Mouse (Mus musculus) MEL (cell line): ENCODE data around the gene Atp6v1e1. TPM values are rescaled to one million over a fixed set of nuclear protein-coding genes. Genes with fewer than 3 reads are reported as not detected.

Experiments used
- DNase-seq: peaks from one replicate; pipeline ENCODE4 v3.0.0; 2011; ENCODE audit warnings: low read depth, low spot score
- H3K27ac ChIP-seq: 2 replicates; pipeline ENCODE4 v1.5.1; 2012; ENCODE audit warnings: low read depth, mild to moderate bottlenecking, control low read depth, low read length, moderate library complexity; ENCODE audit not compliant: control insufficient read depth
- H3K27me3 ChIP-seq, 2 experiments: fragments of 150-350 bp in 1 of 2; sonication (generic) in 1 of 2; 2 replicates each; pipeline ENCODE4 v1.6.1; 2012; ENCODE audit warnings: low read length in 2 of 2, mild to moderate bottlenecking in 2 of 2, improper control_type of control experiment in 1 of 2, moderate library complexity in 1 of 2; ENCODE audit not compliant: insufficient read depth in 2 of 2, control insufficient read depth in 1 of 2
- H3K36me3 ChIP-seq, 2 experiments: 2 replicates each; pipeline ENCODE4 v1.6.1; 2012 to 2014; ENCODE audit warnings: low read length in 2 of 2, improper control_type of control experiment in 1 of 2, inconsistent platforms in 1 of 2, mild to moderate bottlenecking in 1 of 2; ENCODE audit not compliant: insufficient read depth in 2 of 2, control insufficient read depth in 1 of 2
- H3K4me1 ChIP-seq, 2 experiments: fragments of 150-350 bp in 1 of 2; sonication (generic) in 1 of 2; 2 replicates each; pipeline ENCODE4 v1.6.1; 2012; ENCODE audit warnings: low read length in 2 of 2, improper control_type of control experiment in 1 of 2, mild to moderate bottlenecking in 1 of 2; ENCODE audit not compliant: insufficient read depth in 2 of 2, control insufficient read depth in 1 of 2
- H3K4me3 ChIP-seq, 2 experiments: fragments of 150-350 bp in 1 of 2; sonication (generic) in 1 of 2; 2 replicates each; pipeline ENCODE4 v1.5.1; 2012; ENCODE audit warnings: low read depth in 2 of 2, low read length in 2 of 2, mild to moderate bottlenecking in 2 of 2, moderate library complexity in 2 of 2, control low read depth in 1 of 2, improper control_type of control experiment in 1 of 2; ENCODE audit not compliant: control insufficient read depth in 1 of 2, insufficient read depth in 1 of 2
- H3K79me2 ChIP-seq: 2 replicates; pipeline ENCODE4 v1.6.1; 2012; ENCODE audit warnings: mild to moderate bottlenecking, low read length, moderate library complexity; ENCODE audit not compliant: control insufficient read depth, poor library complexity, insufficient read depth
- H3K9ac ChIP-seq: 2 replicates; pipeline ENCODE4 v1.6.1; 2012; ENCODE audit warnings: low read depth, mild to moderate bottlenecking, control low read depth, low read length, moderate library complexity; ENCODE audit not compliant: control insufficient read depth, poor library complexity, severe bottlenecking
- H3K9me3 ChIP-seq: fragments of 150-350 bp; sonication (generic); replicated peaks from 2 replicates; pipeline ENCODE4 v1.6.1; 2012; ENCODE audit warnings: mild to moderate bottlenecking, low read length, improper control_type of control experiment, moderate library complexity; ENCODE audit not compliant: insufficient read depth
- BHLHE40 ChIP-seq: IDR thresholded peaks from 2 replicates; pipeline ENCODE4 v1.6.1; 2012; ENCODE audit warnings: low read depth, mild to moderate bottlenecking, inconsistent platforms, low read length, improper control_type of control experiment, borderline replicate concordance
- CHD1 ChIP-seq: IDR thresholded peaks from 2 replicates; pipeline ENCODE4 v1.6.1; 2012; ENCODE audit warnings: low read depth, mild to moderate bottlenecking, inconsistent platforms, low read length, improper control_type of control experiment
- CHD2 ChIP-seq: IDR thresholded peaks from 2 replicates; pipeline ENCODE4 v1.6.1; 2011; ENCODE audit warnings: low read length, improper control_type of control experiment
- E2F4 ChIP-seq: IDR thresholded peaks from 2 replicates; pipeline ENCODE4 v1.6.1; 2011; ENCODE audit warnings: low read depth, low read length, improper control_type of control experiment, borderline replicate concordance
- ELF1 ChIP-seq: IDR thresholded peaks from 2 replicates; pipeline ENCODE4 v1.6.1; 2014; ENCODE audit warnings: low read depth, mild to moderate bottlenecking, inconsistent platforms, low read length, improper control_type of control experiment, moderate library complexity
- EP300 ChIP-seq, 2 experiments: IDR thresholded peaks; 2 replicates each; pipeline ENCODE4 v1.6.1; 2011; ENCODE audit warnings: improper control_type of control experiment in 2 of 2, low read length in 2 of 2, low read depth in 1 of 2, mild to moderate bottlenecking in 1 of 2
- ETS1 ChIP-seq: IDR thresholded peaks from 2 replicates; pipeline ENCODE4 v1.6.1; 2012; ENCODE audit warnings: low read depth, mild to moderate bottlenecking, inconsistent platforms, low read length, improper control_type of control experiment, moderate library complexity
- GABPA ChIP-seq: IDR thresholded peaks from 2 replicates; pipeline ENCODE4 v1.6.1; 2012; ENCODE audit warnings: low read depth, mild to moderate bottlenecking, inconsistent platforms, low read length, improper control_type of control experiment, moderate library complexity
- GATA1 ChIP-seq: IDR thresholded peaks from 2 replicates; pipeline ENCODE4 v1.6.1; 2011; ENCODE audit warnings: low read depth, low read length, improper control_type of control experiment
- HCFC1 ChIP-seq: IDR thresholded peaks from 2 replicates; pipeline ENCODE4 v1.6.1; 2012; ENCODE audit warnings: low read depth, mild to moderate bottlenecking, inconsistent platforms, low read length, improper control_type of control experiment, moderate library complexity
- JUND ChIP-seq: IDR thresholded peaks from 2 replicates; pipeline ENCODE4 v1.6.1; 2011; ENCODE audit warnings: low read depth, mild to moderate bottlenecking, improper control_type of control experiment, low read length
- MAX ChIP-seq: IDR thresholded peaks from 2 replicates; pipeline ENCODE4 v1.6.1; 2011; ENCODE audit warnings: low read length, improper control_type of control experiment
- MAZ ChIP-seq: IDR thresholded peaks from 2 replicates; pipeline ENCODE4 v1.6.1; 2012; ENCODE audit warnings: low read depth, mild to moderate bottlenecking, inconsistent platforms, low read length, improper control_type of control experiment
- MEF2A ChIP-seq: IDR thresholded peaks from 2 replicates; pipeline ENCODE4 v1.6.1; 2014; ENCODE audit warnings: low read depth, mild to moderate bottlenecking, inconsistent platforms, low read length, improper control_type of control experiment; ENCODE audit not compliant: poor library complexity, insufficient replicate concordance, severe bottlenecking; ENCODE audit errors: extremely low read depth
- MXI1 ChIP-seq: IDR thresholded peaks from 2 replicates; pipeline ENCODE4 v1.6.1; 2011; ENCODE audit warnings: mild to moderate bottlenecking, low read depth, low read length, improper control_type of control experiment
- MYB ChIP-seq: IDR thresholded peaks from 2 replicates; pipeline ENCODE4 v1.6.1; 2011; ENCODE audit warnings: mild to moderate bottlenecking, low read depth, low read length, improper control_type of control experiment
- NELFE ChIP-seq: IDR thresholded peaks from 2 replicates; pipeline ENCODE4 v1.6.1; 2011; ENCODE audit warnings: low read depth, low read length, improper control_type of control experiment
- POLR2A ChIP-seq, 2 experiments: IDR thresholded peaks; 2 replicates each; pipeline ENCODE4 v1.6.1; 2011 to 2012; ENCODE audit warnings: low read length in 2 of 2, mild to moderate bottlenecking in 2 of 2, control low read depth in 1 of 2, improper control_type of control experiment in 1 of 2, low read depth in 1 of 2, moderate library complexity in 1 of 2; ENCODE audit not compliant: control insufficient read depth in 1 of 2, insufficient read depth in 1 of 2, poor library complexity in 1 of 2
- POLR2AphosphoS5 ChIP-seq: IDR thresholded peaks from 2 replicates; pipeline ENCODE4 v1.6.1; 2012; ENCODE audit warnings: low read depth, borderline replicate concordance, mild to moderate bottlenecking, inconsistent platforms, low read length, moderate library complexity, mixed read lengths
- RAD21 ChIP-seq: IDR thresholded peaks from 2 replicates; pipeline ENCODE4 v1.6.1; 2011; ENCODE audit warnings: mild to moderate bottlenecking, low read depth, low read length, improper control_type of control experiment
- RCOR1 ChIP-seq: IDR thresholded peaks from 2 replicates; pipeline ENCODE4 v1.6.1; 2012; ENCODE audit warnings: low read depth, mild to moderate bottlenecking, inconsistent platforms, low read length, improper control_type of control experiment
- SIN3A ChIP-seq: IDR thresholded peaks from 2 replicates; pipeline ENCODE4 v1.6.1; 2012; ENCODE audit warnings: low read length, improper control_type of control experiment, inconsistent platforms
- TAL1 ChIP-seq: IDR thresholded peaks from 2 replicates; pipeline ENCODE4 v1.6.1; 2012; ENCODE audit warnings: mild to moderate bottlenecking, inconsistent platforms, low read length, moderate library complexity, mixed read lengths
- TBP ChIP-seq: IDR thresholded peaks from 2 replicates; pipeline ENCODE4 v1.8.0; 2011; ENCODE audit warnings: low read depth, low read length, improper control_type of control experiment
- UBTF ChIP-seq: IDR thresholded peaks from 2 replicates; pipeline ENCODE4 v1.6.1; 2012; ENCODE audit warnings: low read depth, mild to moderate bottlenecking, inconsistent platforms, low read length, improper control_type of control experiment, moderate library complexity, borderline replicate concordance; ENCODE audit not compliant: insufficient read depth
- USF1 ChIP-seq: IDR thresholded peaks from 2 replicates; pipeline ENCODE4 v1.6.1; 2014; ENCODE audit warnings: low read depth, mild to moderate bottlenecking, inconsistent platforms, low read length, improper control_type of control experiment, moderate library complexity
- USF2 ChIP-seq, 2 experiments: IDR thresholded peaks; 2 replicates each; pipeline ENCODE4 v1.6.1; 2011 to 2012; ENCODE audit warnings: improper control_type of control experiment in 2 of 2, low read length in 2 of 2, borderline replicate concordance in 1 of 2, inconsistent platforms in 1 of 2, low read depth in 1 of 2, mild to moderate bottlenecking in 1 of 2; ENCODE audit not compliant: insufficient read depth in 1 of 2
- ZC3H11A ChIP-seq: IDR thresholded peaks from 2 replicates; pipeline ENCODE4 v1.6.1; 2012; ENCODE audit warnings: low read depth, mild to moderate bottlenecking, inconsistent platforms, low read length, improper control_type of control experiment
- ZNF384 ChIP-seq: IDR thresholded peaks from 2 replicates; pipeline ENCODE4 v1.6.1; 2012; ENCODE audit warnings: low read depth, mild to moderate bottlenecking, inconsistent platforms, low read length, improper control_type of control experiment
- polyA plus RNA-seq, 2 experiments: library from polyadenylated mRNA; stranded (reverse) in 1 of 2; unstranded in 1 of 2; fragments of >175 nt in 1 of 2; fragments of >200 nt in 1 of 2; gene quantifications; 2 replicates each; pipeline versions ENCODE4 v1.2.1 to v1.2.4; 2012; ENCODE audit warnings: low replicate concordance in 2 of 2, low read depth in 1 of 2; ENCODE audit not compliant: insufficient read length in 2 of 2, insufficient read depth in 1 of 2, missing spikeins in 1 of 2
- total RNA-seq: library from RNA; depleted of rRNA; stranded (reverse); fragments of 300-350 nt; gene quantifications from 2 replicates; pipeline ENCODE4 v1.2.3, GENCODE M21; 2012

Atp6v1e1 gene
- total and polyA plus RNA-seq, 3 experiments, result 123 to 129 TPM; not detected in 1

DNA sequence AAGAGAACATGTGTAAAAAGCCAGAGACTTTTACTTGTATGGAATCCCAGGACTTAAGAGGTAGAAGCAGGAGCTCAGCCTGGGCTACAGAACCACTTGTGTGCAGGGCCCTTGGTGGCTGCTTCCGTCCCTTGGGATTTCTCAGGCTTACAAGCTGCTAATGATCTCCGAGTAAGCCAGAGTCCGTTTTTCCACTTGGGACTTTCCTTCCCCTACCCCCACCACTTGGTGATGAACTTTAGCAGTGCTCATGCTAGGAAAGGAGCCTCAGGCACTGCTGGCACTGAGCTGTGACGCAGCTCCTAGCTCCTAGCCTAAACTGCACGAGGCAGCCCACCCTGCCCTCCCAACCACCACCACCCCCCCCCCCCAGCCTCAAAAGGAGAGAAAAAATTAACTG lies 31.9 kb downstream of the Atp6v1e1 start:
- no peaks in the 10 kb centered on the region for H3K27me3 ChIP-seq
- peaks cover 7 to 17% of the 10 kb centered on the region in 2 experiments; a peak in 3 of 4 replicates for H3K36me3 ChIP-seq
- H3K9ac ChIP-seq, result no peak overlapping the region
- H3K27ac ChIP-seq, result no peak overlapping the region
- H3K4me1 ChIP-seq, result peaks cover 7 to 38% of the 10 kb centered on the region in 2 experiments
- DNase-seq, result peak; percentile 32
- no peak for TF ChIP-seq ETS1
- no peak for TF ChIP-seq HCFC1
- TF ChIP-seq MAX, result no peak
- no peak for TF ChIP-seq POLR2A (IDR thresholded peaks at IDR 0.05; ENCODE audit: control insufficient read depth in 1 of 2, insufficient read depth in 1 of 2, low read depth in 1 of 2, low read length in 2 of 2, poor library complexity in 1 of 2)
- TF ChIP-seq MAZ, result no peak
- no peak for TF ChIP-seq GATA1
- TF ChIP-seq ZNF384, result no peak
- TF ChIP-seq POLR2AphosphoS5, result no peak
- TF ChIP-seq USF2 (IDR thresholded peaks at IDR 0.05; ENCODE audit: borderline replicate concordance in 1 of 2, insufficient read depth in 1 of 2, low read depth in 1 of 2, low read length in 2 of 2), result no peak
- no peak for TF ChIP-seq UBTF
- no peak for TF ChIP-seq GABPA
- no peak for TF ChIP-seq CHD1
- TF ChIP-seq E2F4, result no peak
- TF ChIP-seq ELF1, result no peak
- H3K4me3 ChIP-seq, result no peak overlapping the region
- no peaks in the 10 kb centered on the region for H3K79me2 ChIP-seq
- H3K9me3 ChIP-seq, result no peaks in the 10 kb centered on the region

GRCm38 (mm10) chr6:120790153-120790552 lies 32.4 kb downstream of the Atp6v1e1 start:
- DNase-seq, result peak; percentile 86
- Histone ChIP-seq H3K4me1 (peaks cover 7 to 33% of the 10 kb centered on the region in 2 experiments), H3K4me3 (no peak overlapping the region), H3K79me2 (no peaks in the 10 kb centered on the region), H3K27ac (no peak overlapping the region; the same call in 1 of the 2 replicates), H3K36me3 (peaks cover 6 to 15% of the 10 kb centered on the region in 2 experiments; a peak in 3 of 4 replicates), H3K27me3 (no peaks in the 10 kb centered on the region), H3K9me3 (no peaks in the 10 kb centered on the region), H3K9ac (no peak overlapping the region)
- TF ChIP-seq SIN3A, result no peak
- TF ChIP-seq MAX, result no peak
- no peak for TF ChIP-seq NELFE
- TF ChIP-seq UBTF, result no peak
- TF ChIP-seq JUND, result no peak
- no peak for TF ChIP-seq ZC3H11A
- no peak for TF ChIP-seq RCOR1
- TF ChIP-seq BHLHE40, result peak; percentile 53; the same call in 1 of the 2 replicates
- TF ChIP-seq EP300 (IDR thresholded peaks at IDR 0.05; ENCODE audit: low read depth in 1 of 2, low read length in 2 of 2), result peak in 1 of 2 experiments; percentile 5; a peak in 1 of 4 replicates
- TF ChIP-seq ETS1, result peak; percentile 62
- 0 out of 2 replicates have a peak, but pooled peaks have one; percentile 28 for TF ChIP-seq MXI1
- no peak for TF ChIP-seq ZNF384
- TF ChIP-seq USF1, result no peak
- TF ChIP-seq USF2 (IDR thresholded peaks at IDR 0.05; ENCODE audit: borderline replicate concordance in 1 of 2, insufficient read depth in 1 of 2, low read depth in 1 of 2, low read length in 2 of 2), result no peak
- peak; percentile 66; the same call in 1 of the 2 replicates for TF ChIP-seq GATA1
- TF ChIP-seq CHD1, result no peak
- TF ChIP-seq GABPA, result no peak
- TF ChIP-seq CHD2, result no peak
- no peak; the same call in 1 of the 2 replicates for TF ChIP-seq RAD21
- no peak for TF ChIP-seq TBP
- TF ChIP-seq MYB, result no peak
- TF ChIP-seq HCFC1, result no peak
- peak; percentile 91; the same call in 1 of the 2 replicates for TF ChIP-seq MAZ
- no peak for TF ChIP-seq TAL1
- no peak for TF ChIP-seq MEF2A
